Mouse (Mus musculus): ENCODE data around the gene Ppp1r18.

DNA sequence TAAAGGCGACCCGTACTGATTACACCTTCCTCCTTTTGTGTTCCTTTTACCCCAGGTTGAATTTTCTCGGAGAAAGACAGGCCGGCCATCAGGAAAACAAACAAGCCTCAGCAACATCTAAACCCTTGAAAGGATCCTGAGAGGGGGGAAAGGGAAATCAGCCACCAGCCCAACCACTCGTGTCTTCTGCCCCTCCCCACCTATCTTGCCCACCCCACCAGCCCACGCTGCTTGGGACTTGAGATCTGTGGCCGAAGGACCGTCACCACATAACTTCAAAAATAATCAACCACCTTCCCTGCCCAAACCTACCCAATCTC lies 51.7 kb downstream of the Ppp1r18 start:
- TF ChIP-seq POLR2A (IDR thresholded peaks at IDR 0.05; ENCODE audit: extremely low read depth, insufficient read depth, low read length) (no peak), CTCF (IDR thresholded peaks at IDR 0.05; ENCODE audit: extremely low read depth, insufficient read depth, low read length) (no peak)

All from cortical plate, adult 2 months (tissue).